Mouse (Mus musculus): Measurements from ENCODE around the gene Opcml. TPM values are rescaled to one million over a fixed set of nuclear protein-coding genes. Genes with fewer than 3 reads are reported as not detected.

Gene Opcml
- polyA plus RNA-seq, 1 experiment from 2014 or later, result 0.02 TPM

DNA sequence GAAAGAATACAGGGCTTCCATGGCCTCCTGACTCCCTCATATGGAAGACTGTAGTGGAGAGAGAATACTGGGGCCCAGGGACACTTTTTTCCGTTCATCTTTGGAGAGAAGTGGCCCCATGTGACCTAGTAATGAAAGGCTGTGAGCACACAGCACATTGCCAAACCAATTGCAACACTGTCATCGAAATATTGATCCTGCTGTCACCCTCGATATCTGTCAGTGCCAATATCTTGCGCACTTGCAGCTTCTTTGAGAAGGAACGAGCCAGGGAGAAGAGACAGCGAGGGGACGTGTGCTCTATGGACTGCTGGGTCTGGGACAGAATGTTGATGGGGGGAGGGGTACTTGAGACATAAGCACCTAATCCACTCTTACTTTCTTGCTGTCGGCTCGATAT, 460.8 kb downstream of the Opcml start:
- DNase-seq (no peak), ATAC-seq (no peak)
- H3K27me3 ChIP-seq (ENCODE audit: insufficient read depth, low read length), result no peaks in the 10 kb centered on the region
- H3K4me2 ChIP-seq (ENCODE audit: low read depth, low read length), result no peak overlapping the region
- no peaks in the 10 kb centered on the region for H3K4me1 ChIP-seq (ENCODE audit: insufficient read depth)
- H3K27ac ChIP-seq (ENCODE audit: low read depth), result no peak overlapping the region
- TF ChIP-seq CTCF (IDR thresholded peaks at IDR 0.05; ENCODE audit: low read depth) (no peak), EP300 (IDR thresholded peaks at IDR 0.05; ENCODE audit: low read depth) (no peak)
- no peaks in the 10 kb centered on the region for H3K9me3 ChIP-seq (ENCODE audit: low read length)
- H3K9ac ChIP-seq (replicated peaks), result no peak overlapping the region
- WGBS (ENCODE audit: insufficient replicate concordance), result 71% methylated on average over 9 of the region's 9 CpGs
- no peaks in the 10 kb centered on the region for H3K36me3 ChIP-seq (replicated peaks; ENCODE audit: insufficient read depth, low read length)
- H3K4me3 ChIP-seq (ENCODE audit: low read depth, low read length), result no peak overlapping the region

DNA sequence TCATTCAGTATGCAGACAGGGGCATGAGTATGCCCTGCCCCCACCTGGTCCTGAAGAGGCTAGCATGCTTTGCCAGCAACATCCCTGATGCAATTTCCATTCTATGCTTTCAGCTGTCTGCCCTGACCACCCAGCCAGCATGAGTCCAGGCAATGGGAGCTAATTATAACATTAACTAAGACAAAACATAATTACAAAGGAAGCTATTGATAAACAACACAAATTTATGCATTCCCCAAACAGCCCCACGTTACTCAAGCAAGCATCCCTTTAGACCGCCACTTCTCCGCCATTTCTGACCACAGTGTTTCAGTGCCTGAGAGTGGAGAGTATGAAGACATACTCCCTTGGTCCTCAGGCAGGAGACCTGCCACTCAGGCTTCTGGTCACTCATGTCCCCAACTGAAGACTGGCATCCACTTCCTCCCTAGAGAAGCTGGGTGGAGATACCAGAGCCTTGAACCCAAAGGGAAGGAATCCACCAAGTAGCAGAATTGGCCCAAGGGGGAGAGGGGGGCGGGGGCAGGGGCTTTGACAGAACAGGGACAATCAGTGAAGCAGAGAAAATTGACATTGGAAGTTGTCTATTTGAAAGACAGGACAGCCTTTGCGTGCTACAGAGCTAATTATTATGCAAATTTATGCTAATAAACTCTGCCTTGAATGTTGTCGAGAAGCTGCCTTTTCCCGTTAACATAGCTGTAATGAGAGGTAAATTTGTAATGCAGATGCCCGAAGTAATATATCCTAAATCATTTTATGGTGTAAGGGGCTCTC, 464.7 kb downstream of the Opcml start:
- ATAC-seq, result no peak
- DNase-seq, result no peak
- 77% methylated on average over 8 of the region's 8 CpGs for WGBS (ENCODE audit: insufficient replicate concordance)
- Histone ChIP-seq H3K27ac (ENCODE audit: low read depth) (no peak overlapping the region), H3K36me3 (replicated peaks; ENCODE audit: insufficient read depth, low read length) (no peaks in the 10 kb centered on the region), H3K4me3 (ENCODE audit: low read depth, low read length) (no peak overlapping the region), H3K9me3 (ENCODE audit: low read length) (no peaks in the 10 kb centered on the region), H3K4me2 (ENCODE audit: low read depth, low read length) (no peak overlapping the region), H3K4me1 (ENCODE audit: insufficient read depth) (no peaks in the 10 kb centered on the region), H3K27me3 (ENCODE audit: insufficient read depth, low read length) (no peaks in the 10 kb centered on the region), H3K9ac (replicated peaks) (no peak overlapping the region)
- TF ChIP-seq CTCF (IDR thresholded peaks at IDR 0.05; ENCODE audit: low read depth), result no peak
- no peak for TF ChIP-seq EP300 (IDR thresholded peaks at IDR 0.05; ENCODE audit: low read depth)

DNA sequence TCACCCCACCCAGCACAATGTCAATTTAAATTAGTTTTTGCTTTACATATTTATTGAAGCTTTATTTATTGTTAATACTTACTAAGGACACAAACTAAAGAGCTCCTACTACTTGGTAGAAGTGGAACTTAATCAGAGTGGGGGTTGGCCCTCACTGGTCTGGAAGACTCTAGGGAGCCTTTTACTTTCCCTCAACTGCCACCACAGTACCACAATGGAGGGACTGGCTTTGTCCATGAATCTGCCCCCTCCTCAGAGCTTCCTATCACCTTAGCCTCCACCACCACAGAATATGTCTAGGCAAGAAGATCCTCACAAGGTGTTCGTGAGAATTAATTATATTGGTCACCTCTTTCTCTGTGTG, 465.3 kb downstream of the Opcml start:
- no peak for TF ChIP-seq CTCF (IDR thresholded peaks at IDR 0.05; ENCODE audit: low read depth)
- no peak for TF ChIP-seq EP300 (IDR thresholded peaks at IDR 0.05; ENCODE audit: low read depth)
- ATAC-seq, result no peak
- DNase-seq, result no peak
- H3K4me3 ChIP-seq (ENCODE audit: low read depth, low read length), result no peak overlapping the region
- H3K9ac ChIP-seq (replicated peaks), result no peak overlapping the region
- H3K27ac ChIP-seq (ENCODE audit: low read depth), result no peak overlapping the region
- H3K4me2 ChIP-seq (ENCODE audit: low read depth, low read length), result no peak overlapping the region
- WGBS (ENCODE audit: insufficient replicate concordance), result 68% methylated on average over 1 of the region's 1 CpGs
- no peaks in the 10 kb centered on the region for H3K9me3 ChIP-seq (ENCODE audit: low read length)
- no peaks in the 10 kb centered on the region for H3K4me1 ChIP-seq (ENCODE audit: insufficient read depth)
- H3K27me3 ChIP-seq (ENCODE audit: insufficient read depth, low read length), result no peaks in the 10 kb centered on the region
- no peaks in the 10 kb centered on the region for H3K36me3 ChIP-seq (replicated peaks; ENCODE audit: insufficient read depth, low read length)

DNA sequence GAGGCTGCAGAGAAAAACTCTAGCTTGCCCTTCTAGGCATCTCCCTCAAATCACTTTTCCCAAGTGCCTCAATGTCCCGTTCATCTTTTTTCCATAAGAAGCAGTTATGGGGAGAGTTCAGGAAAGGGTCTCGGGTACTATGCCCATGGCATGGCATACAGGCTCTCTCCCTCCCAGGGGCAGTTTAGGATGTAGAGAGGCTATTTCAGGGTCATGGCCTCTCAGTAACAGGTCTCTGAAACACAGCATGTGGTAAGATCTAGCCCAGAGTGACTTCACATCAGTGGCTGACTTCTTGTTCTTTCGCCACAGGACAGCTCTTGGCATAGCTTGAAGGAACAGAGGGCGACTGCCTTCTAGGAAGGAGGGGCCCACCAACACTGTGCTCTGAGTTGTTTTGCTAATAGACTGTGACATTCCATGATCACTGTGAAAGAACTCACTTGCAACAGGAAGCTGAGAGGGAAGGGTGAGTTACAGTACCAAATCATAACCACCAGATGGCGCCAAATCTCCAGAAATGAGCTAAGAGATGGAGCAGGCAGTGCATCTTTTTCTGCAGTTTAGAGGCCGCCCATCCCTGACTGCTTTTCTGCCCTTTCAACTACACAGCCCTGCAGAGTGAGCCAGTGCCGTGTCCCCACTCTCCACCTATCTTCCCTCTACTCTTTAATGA, 470.6 kb downstream of the Opcml start:
- TF ChIP-seq EP300 (IDR thresholded peaks at IDR 0.05; ENCODE audit: low read depth) (no peak), CTCF (IDR thresholded peaks at IDR 0.05; ENCODE audit: low read depth) (peak; percentile 86)
- no peak overlapping the region for H3K4me3 ChIP-seq (ENCODE audit: low read depth, low read length)
- WGBS (ENCODE audit: insufficient replicate concordance), result 20% methylated on average over 7 of the region's 7 CpGs
- no peaks in the 10 kb centered on the region for H3K27me3 ChIP-seq (ENCODE audit: insufficient read depth, low read length)
- no peaks in the 10 kb centered on the region for H3K36me3 ChIP-seq (replicated peaks; ENCODE audit: insufficient read depth, low read length)
- ATAC-seq (no peak), DNase-seq (peak; percentile 66)
- H3K9me3 ChIP-seq (ENCODE audit: low read length), result no peaks in the 10 kb centered on the region
- no peak overlapping the region for H3K9ac ChIP-seq (replicated peaks)
- no peak overlapping the region for H3K27ac ChIP-seq (ENCODE audit: low read depth)
- no peaks in the 10 kb centered on the region for H3K4me1 ChIP-seq (ENCODE audit: insufficient read depth)
- no peak overlapping the region for H3K4me2 ChIP-seq (ENCODE audit: low read depth, low read length)

DNA sequence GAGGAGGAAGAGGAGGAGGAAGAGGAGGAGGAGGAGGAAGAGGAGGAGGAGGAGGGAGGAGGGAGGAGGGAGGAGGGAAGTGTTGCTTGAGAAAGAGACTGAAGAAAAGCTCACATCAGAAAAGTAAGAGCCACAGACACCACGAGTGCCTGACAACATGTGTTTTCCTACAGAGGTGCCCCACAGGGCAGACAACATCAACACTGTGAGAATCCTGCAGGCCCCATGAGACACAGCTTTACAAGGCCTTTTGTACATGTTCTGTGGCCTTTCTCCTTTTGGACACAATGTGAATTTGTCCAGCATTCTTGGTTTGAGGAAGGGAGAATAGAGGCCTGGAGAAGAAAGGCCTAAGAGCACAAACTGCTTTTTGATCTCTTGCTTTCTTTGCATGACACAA, 471.4 kb downstream of the Opcml start:
- H3K4me1 ChIP-seq (ENCODE audit: insufficient read depth), result no peaks in the 10 kb centered on the region
- no peaks in the 10 kb centered on the region for H3K27me3 ChIP-seq (ENCODE audit: insufficient read depth, low read length)
- H3K4me3 ChIP-seq (ENCODE audit: low read depth, low read length), result no peak overlapping the region
- no peak overlapping the region for H3K27ac ChIP-seq (ENCODE audit: low read depth)
- no peak overlapping the region for H3K9ac ChIP-seq (replicated peaks)
- H3K4me2 ChIP-seq (ENCODE audit: low read depth, low read length), result no peak overlapping the region
- H3K36me3 ChIP-seq (replicated peaks; ENCODE audit: insufficient read depth, low read length), result no peaks in the 10 kb centered on the region
- DNase-seq (no peak), ATAC-seq (no peak)
- H3K9me3 ChIP-seq (ENCODE audit: low read length), result no peaks in the 10 kb centered on the region
- WGBS (ENCODE audit: insufficient replicate concordance), result 43% methylated on average over 1 of the region's 1 CpGs
- TF ChIP-seq CTCF (IDR thresholded peaks at IDR 0.05; ENCODE audit: low read depth) (no peak), EP300 (IDR thresholded peaks at IDR 0.05; ENCODE audit: low read depth) (no peak)

DNA sequence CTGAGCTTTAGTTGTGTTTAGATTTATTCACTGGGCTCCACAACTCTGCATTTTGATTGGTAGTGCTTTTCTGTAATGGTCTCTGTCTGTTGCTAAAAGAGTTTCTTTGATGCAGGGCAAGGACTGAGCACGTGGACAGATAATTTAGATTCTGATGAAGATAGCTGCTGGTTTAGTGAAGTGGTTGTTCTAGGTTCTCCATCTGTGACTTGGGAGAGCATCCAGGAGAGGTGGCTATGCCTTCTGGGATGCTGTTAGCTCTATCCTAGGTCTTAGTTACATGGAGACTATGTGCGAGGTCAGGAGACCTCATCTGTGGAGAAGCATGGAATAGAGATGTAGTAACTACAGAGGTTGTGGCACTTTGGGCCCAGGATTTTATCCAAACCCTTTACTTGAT, 472.3 kb downstream of the Opcml start:
- Histone ChIP-seq H3K27ac (ENCODE audit: low read depth) (no peak overlapping the region), H3K27me3 (ENCODE audit: insufficient read depth, low read length) (no peaks in the 10 kb centered on the region), H3K4me1 (ENCODE audit: insufficient read depth) (no peaks in the 10 kb centered on the region), H3K9me3 (ENCODE audit: low read length) (no peaks in the 10 kb centered on the region), H3K36me3 (replicated peaks; ENCODE audit: insufficient read depth, low read length) (no peaks in the 10 kb centered on the region), H3K4me3 (ENCODE audit: low read depth, low read length) (no peak overlapping the region), H3K9ac (replicated peaks) (no peak overlapping the region), H3K4me2 (ENCODE audit: low read depth, low read length) (no peak overlapping the region)
- DNase-seq, result no peak
- TF ChIP-seq CTCF (IDR thresholded peaks at IDR 0.05; ENCODE audit: low read depth), result no peak
- TF ChIP-seq EP300 (IDR thresholded peaks at IDR 0.05; ENCODE audit: low read depth), result no peak
- 56% methylated on average over 2 of the region's 2 CpGs for WGBS (ENCODE audit: insufficient replicate concordance)
- ATAC-seq, result no peak
